Mouse (Mus musculus): Measurements from ENCODE around the gene Depdc1b.

DNA sequence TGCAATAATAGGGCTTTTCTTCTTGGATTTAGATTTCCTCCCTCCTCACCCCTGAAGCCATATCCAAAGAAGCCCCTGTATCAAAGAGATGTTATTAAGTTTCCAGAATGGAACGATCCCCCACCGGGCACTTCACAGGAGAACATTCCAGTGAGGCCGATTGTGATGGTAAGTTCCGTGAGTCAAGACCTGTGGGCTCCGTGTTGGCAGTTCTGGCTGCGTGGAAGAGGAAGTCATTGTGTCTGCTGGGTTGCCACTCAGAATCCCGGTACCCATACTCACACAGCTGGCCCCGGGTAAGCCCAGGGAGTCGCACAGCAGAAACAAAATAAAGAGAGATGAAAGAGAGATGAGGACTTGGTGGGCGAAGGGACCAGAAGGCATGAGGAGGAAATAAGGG, 41.2 kb downstream of the Depdc1b start:
- TF ChIP-seq MYOD1 (IDR thresholded peaks at IDR 0.05; ENCODE audit: control insufficient read depth, insufficient read length, low read depth) (no peak), CTCF (IDR thresholded peaks at IDR 0.05; ENCODE audit: control insufficient read depth, insufficient read depth, insufficient read length) (no peak), USF1 (IDR thresholded peaks at IDR 0.05; ENCODE audit: low read depth) (no peak), CEBPB (IDR thresholded peaks at IDR 0.05; ENCODE audit: low read depth) (no peak), MYOG (IDR thresholded peaks at IDR 0.05; ENCODE audit: control insufficient read depth, extremely low read depth, insufficient read length) (no peak), FOSL1 (IDR thresholded peaks at IDR 0.05; ENCODE audit: insufficient read depth, low read length, poor library complexity, severe bottlenecking) (no peak), MAX (IDR thresholded peaks at IDR 0.05) (no peak)
